In genomic region chr3:51554067-51554466, GRCm38 (mm10) we compare ENCODE assay signal across 8 mouse cellular contexts. TPM values are rescaled to one million over a fixed set of nuclear protein-coding genes. Genes with fewer than 3 reads are reported as not detected.
DNase-seq lines count a peak whose midpoint lies in the region; ATAC-seq lines count a peak whose summit lies in the region.

No protein-coding gene starts in this region.

- WGBS in heart, embryonic 11.5 days (ENCODE audit: insufficient replicate concordance): 46% methylated on average over 9 of the region's 9 CpGs
- 74% methylated on average over 9 of the region's 9 CpGs for WGBS in embryonic facial prominence, embryonic 13.5 days
- 48% methylated on average over 9 of the region's 9 CpGs for WGBS in macrophage (ENCODE audit: missing documents)

- H3K4me1 ChIP-seq in heart, embryonic 11.5 days (ENCODE audit: control insufficient read depth, insufficient read depth, low read length): peaks cover 33% of the 10 kb centered on the region
- peaks cover 43% of the 10 kb centered on the region for H3K4me1 ChIP-seq in embryonic facial prominence, embryonic 13.5 days

- intact Hi-C loops in heart, postnatal 36 days (cut with DNase I): no loop called here
- intact Hi-C loops in left cerebral cortex, postnatal 14 days (cut with DNase I): no loop called here

- H3K4me2 ChIP-seq in heart, embryonic 11.5 days: peak overlapping the region; percentile 34
- H3K4me2 ChIP-seq in embryonic facial prominence, embryonic 13.5 days: peak overlapping the region; percentile 44; the same call in 1 of the 2 replicates

- no peaks in the 10 kb centered on the region for H3K9me3 ChIP-seq in heart, embryonic 11.5 days (replicated peaks; ENCODE audit: control insufficient read depth, low read length)
- no peaks in the 10 kb centered on the region for H3K9me3 ChIP-seq in embryonic facial prominence, embryonic 13.5 days

- 0 out of 2 replicates have a peak overlapping the region, but pooled peaks have one; percentile 5 for H3K4me3 ChIP-seq in heart, embryonic 11.5 days (ENCODE audit: low read depth, low read length)
- no peak overlapping the region for H3K4me3 ChIP-seq in embryonic facial prominence, embryonic 13.5 days
- H3K4me3 ChIP-seq in macrophage (ENCODE audit: inconsistent target): no peak overlapping the region

- H3K79me2 ChIP-seq in macrophage (ENCODE audit: inconsistent target): peaks cover 93% of the 10 kb centered on the region

- peak overlapping the region; percentile 28; the same call in 1 of the 2 replicates for H3K9ac ChIP-seq in heart, embryonic 11.5 days (ENCODE audit: low read depth, low read length)
- H3K9ac ChIP-seq in embryonic facial prominence, embryonic 13.5 days: no peak overlapping the region

- peaks cover 7% of the 10 kb centered on the region; the same call in 1 of the 2 replicates for H3K36me3 ChIP-seq in heart, embryonic 11.5 days (ENCODE audit: control insufficient read depth, insufficient read depth, low read length)
- peaks cover 11% of the 10 kb centered on the region for H3K36me3 ChIP-seq in embryonic facial prominence, embryonic 13.5 days
- H3K36me3 ChIP-seq in macrophage (ENCODE audit: inconsistent target): peaks cover 9% of the 10 kb centered on the region; the same call in 1 of the 2 replicates

- DNase-seq in heart, postnatal 36 days: no peak
- DNase-seq in 416B (ENCODE audit: low read depth): peak; percentile 64
- no peak for DNase-seq in left cerebral cortex, adult 8-10 months (ENCODE audit: low spot score in 2 of 2)
- no peak for DNase-seq in left cerebral cortex, postnatal 14 days (ENCODE audit: low spot score in 2 of 2)
- DNase-seq in retina, postnatal 1 day: no peak

- peak overlapping the region; percentile 54 for H3K27ac ChIP-seq in heart, embryonic 11.5 days (ENCODE audit: low read depth, low read length)
- peak overlapping the region; percentile 68 for H3K27ac ChIP-seq in embryonic facial prominence, embryonic 13.5 days
- H3K27ac ChIP-seq in macrophage: peak overlapping the region; percentile 58; the same call in 1 of the 2 replicates

- no peaks in the 10 kb centered on the region for H3K27me3 ChIP-seq in heart, embryonic 11.5 days (ENCODE audit: control insufficient read depth, insufficient read depth, low read length)
- H3K27me3 ChIP-seq in embryonic facial prominence, embryonic 13.5 days: no peaks in the 10 kb centered on the region

- ATAC-seq in heart, embryonic 11.5 days (replicated peaks; ENCODE audit: insufficient number of reproducible peaks, low FRiP score, low TSS enrichment): no peak
- no peak for ATAC-seq in embryonic facial prominence, embryonic 13.5 days (ENCODE audit: insufficient number of reproducible peaks, insufficient read depth, low FRiP score, low TSS enrichment, low read depth)

RNA-seq across cellular contexts. Expression of gene Setd7, which starts 6.6 kb away (rescaled TPM):
- 6.0 and 8.4 TPM in 2 replicates for polyA plus RNA-seq in heart, embryonic 11.5 days (2014; fragmentation: Nextera tagmentation; extraction: Ambion mirVana)
- 10 to 100 TPM; 57.2 to 62.0 TPM for total RNA-seq in heart, postnatal 36 days (2021)
- polyA plus RNA-seq in embryonic facial prominence, embryonic 13.5 days (2015; fragmentation: Nextera tagmentation; extraction: Ambion mirVana): 3.7 and 3.9 TPM in 2 replicates
- 100 to 1,000 TPM in 1 of 26 experiments, 10 to 100 TPM in 25; 14.5 to 104 (median 51.2) TPM for total RNA-seq in macrophage (2018; cell fraction: chromatin; rRNA removed)
- 10 to 100 TPM in 25 of 26 experiments, 1 to 10 TPM in 1; 9.5 to 42.1 (median 20.2) TPM for total RNA-seq in macrophage (2018; cell fraction: cytosol; rRNA removed)
- total RNA-seq in macrophage (2018; cell fraction: nucleus; rRNA removed): 10 to 100 TPM; 15.2 to 83.8 (median 34.3) TPM
- 11.1 to 27.1 TPM (median 17.9 TPM) in 3 replicates for polyA plus RNA-seq in macrophage (2018)
- total RNA-seq in left cerebral cortex, adult 8-10 months (2022): 100 to 1,000 TPM; 104 to 112 (median 108) TPM
- total RNA-seq in left cerebral cortex, postnatal 14 days (2021): 10 to 100 TPM; 76.1 to 80.7 TPM
